Mouse (Mus musculus) mesoderm, embryonic 11.5 days (tissue): Measurements from ENCODE around the gene 4930550C14Rik.
A peak's percentile ranks its signal among the peaks of the same experiment; 100 is the strongest.

ENCODE experiments used
- DNase-seq: peaks from one replicate; pipeline ENCODE4 v3.0.0-alpha.2; 2012; ENCODE audit warnings: low read depth, low spot score

4930550C14Rik gene

DNA sequence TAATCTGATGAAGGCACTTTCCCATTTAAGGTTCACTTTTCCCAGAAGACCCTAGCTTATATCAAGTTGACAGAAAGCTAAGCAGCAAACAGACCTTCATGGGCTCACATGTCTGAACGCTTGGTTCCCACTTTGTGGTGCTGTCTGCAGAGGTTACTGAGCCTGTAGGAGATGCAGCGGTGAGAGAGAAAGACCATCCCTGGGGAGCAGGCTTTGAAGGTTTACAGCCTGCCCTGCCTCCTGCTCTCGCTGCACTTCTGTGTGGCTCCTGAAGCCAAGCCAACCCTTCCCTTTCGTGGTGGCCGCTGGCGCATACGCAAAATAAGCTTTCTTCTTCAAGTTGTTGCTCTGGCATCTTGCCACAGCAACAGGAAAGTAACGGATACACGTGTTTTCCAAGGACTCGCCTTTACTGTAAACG lies at the start of gene 4930550C14Rik:
Gene 4930550C14Rik, plus strand, starts transcription at position 35 of the 421 bp plus-strand sequence.
- peak; percentile 30 for DNase-seq

DNA sequence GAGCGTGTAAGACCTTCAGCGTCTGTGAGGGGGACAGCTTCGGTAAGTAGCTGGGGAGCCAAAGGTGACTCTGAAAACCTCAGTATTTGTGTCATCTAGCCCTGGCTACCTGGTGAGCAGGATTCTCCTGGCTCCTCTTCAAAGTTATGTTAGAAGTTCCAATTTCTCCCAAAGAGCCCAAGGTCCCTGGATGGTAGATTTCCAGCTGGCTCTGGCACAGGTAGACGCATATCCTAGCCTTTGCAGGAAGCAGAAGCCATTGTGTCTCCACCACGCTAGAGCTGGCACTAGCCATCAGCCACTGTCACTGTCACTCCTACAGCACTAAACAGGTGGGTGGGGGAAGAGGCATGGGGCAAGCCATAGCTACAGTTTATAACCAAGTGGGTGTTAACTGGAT lies 49.0 kb upstream of the 4930550C14Rik start:
- DNase-seq: no peak

DNA sequence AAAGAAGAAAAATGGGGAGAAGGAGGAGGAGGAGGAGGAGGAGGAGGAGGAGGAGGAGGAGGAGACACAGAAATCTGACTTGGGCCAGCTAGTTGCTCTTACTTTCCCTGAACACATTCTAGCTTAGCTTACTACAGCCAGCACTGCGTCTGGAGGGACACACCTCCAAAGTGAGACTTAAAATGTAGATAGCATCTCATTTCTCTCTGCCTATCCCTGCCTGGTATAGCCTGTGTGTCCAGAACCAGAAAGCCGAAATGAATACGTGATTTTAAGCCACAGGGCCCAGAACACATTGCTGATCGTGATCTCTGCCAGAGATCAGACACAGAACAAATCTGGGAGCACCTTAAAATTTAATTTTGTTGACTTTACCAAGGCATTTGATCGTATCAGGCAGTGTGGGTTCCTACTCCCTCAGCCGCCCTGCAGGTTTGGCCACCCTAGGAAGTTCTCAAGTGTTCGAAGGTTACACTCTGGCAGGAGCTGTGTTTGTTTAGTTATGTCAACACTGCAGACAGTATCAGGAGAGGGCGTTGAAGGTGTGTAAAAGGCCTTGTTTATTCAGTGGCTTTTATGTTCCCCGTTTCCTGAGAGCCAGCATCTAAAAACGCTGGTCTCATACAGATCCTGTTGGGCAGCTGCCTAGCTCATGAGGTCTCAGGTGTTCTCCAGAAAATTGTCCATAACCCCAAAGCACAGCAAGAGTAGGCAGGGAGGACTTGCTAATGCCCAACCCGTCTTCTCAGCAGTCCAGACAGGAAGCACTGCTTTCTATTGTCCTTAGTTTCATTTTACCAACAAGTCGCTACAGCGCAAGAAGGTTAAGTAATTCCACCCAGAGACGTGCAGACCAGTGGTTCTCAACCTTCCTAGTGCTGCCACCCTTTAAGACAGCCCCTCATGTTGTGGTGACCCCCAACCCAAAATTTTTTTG lies 45.6 kb upstream of the 4930550C14Rik start:
- DNase-seq: no peak

DNA sequence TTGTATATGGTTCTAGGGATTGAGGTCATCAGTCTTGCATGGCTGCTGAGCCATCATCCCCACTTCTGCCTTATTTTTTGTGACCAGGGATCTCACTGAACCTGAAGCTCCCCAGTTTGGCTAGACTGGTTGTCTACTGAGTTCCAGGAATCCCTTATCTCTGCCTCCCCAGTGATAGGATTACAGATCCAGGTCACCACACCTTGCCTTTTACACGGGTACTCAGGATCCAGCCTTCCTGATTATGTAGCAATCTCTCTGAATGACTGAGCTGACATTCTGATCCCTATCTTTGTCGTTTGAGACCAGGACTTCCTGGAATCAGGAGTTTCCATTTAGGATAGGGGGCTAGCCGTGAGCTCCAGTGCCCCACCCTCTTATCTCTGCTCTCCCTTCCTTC lies 30.8 kb upstream of the 4930550C14Rik start:
- DNase-seq: no peak

DNA sequence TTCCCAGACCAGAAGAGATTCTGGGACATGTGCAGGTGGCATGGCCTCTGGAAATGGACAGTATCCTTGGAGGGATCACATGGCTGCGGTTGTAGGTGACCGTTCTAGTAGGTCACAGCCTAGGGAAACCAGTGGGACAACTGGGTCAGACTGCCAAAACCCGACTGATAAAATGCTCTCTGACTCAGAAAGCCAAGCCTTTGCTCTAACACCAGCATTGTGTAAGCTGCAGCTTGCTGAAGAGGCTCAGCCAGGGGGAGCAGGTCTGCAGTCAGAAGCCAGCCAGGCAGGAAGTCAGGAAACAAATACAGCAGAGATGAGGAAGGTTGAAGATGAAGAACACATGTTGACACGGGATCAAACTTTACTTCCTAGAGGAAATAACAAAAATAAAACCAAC lies 26.2 kb upstream of the 4930550C14Rik start:
- no peak for DNase-seq

DNA sequence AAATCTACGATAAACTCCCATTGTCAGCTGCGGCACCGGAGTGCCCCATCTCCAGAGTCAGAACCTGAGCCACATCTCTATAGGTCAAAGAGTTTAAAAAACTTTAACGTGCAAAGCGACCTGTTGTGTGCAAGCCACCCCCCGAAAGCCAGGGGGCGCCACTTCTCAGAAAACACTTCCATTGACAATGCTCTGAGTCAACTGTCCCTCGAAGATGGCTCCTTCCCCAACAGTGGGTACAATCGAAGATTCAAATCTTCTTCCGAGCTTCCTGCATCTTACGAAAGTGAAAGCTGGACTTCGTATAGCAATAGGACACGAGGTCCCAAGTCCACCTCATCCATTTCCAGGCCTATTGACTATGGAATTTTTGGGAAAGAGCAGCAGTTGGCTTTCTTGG lies 25.3 kb upstream of the 4930550C14Rik start:
- DNase-seq: no peak

DNA sequence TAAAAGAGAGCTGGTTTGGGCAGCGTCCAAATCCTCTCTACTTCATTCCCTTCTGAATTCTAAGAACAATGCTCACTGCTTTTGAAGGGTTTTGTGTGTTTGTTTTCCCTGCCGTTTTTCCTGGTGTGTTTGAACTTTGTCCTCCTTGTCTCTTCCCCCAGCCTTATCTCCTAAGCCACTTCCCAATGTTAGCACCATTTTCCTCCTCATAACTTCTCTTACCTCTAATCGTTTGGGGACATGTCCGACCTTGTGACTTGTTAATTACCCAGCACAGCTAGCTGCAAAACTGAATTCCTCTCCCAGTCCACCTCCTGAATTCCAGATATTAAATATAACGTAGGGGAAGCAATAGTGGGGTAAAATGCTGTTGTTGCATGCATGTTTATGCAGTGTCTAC lies 24.5 kb upstream of the 4930550C14Rik start:
- DNase-seq: no peak

DNA sequence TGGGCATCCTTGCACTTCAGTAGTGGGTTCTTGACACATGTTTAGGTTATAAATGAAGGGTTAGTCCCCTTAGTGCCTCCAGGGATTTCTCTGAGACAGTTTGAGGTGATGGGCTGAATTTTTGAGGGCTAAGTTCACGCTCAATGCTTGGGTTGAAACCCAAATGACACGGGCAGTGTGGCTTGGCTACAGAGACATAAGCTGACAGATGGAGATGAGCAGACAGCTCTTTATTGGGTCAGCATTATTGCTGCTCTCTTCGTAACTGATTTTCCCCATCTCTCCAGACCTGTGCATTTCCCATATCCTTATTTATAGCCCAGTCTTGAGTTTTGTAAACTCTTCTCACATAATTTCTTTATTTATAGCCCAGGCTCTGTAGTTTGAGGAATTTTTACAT lies 24.0 kb upstream of the 4930550C14Rik start:
- DNase-seq: no peak

DNA sequence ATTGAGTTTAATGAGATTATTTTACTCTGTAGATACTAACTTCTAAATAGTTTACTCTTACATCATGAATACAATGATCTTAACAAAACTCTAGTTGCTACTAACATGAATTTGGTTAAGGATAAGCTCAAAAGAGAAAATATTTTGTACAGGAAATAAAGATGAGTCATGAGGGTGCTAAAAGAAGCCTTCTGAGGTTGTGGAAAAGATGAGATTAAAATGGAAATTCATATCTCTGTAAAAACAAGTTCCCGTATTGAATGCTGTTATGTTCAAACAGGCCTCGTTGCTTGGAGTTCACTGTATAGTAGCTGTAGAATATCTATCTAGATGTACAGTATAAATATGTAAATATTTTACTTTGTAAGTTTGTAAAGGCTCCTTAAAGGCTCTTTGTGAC lies 21.5 kb upstream of the 4930550C14Rik start:
- no peak for DNase-seq

DNA sequence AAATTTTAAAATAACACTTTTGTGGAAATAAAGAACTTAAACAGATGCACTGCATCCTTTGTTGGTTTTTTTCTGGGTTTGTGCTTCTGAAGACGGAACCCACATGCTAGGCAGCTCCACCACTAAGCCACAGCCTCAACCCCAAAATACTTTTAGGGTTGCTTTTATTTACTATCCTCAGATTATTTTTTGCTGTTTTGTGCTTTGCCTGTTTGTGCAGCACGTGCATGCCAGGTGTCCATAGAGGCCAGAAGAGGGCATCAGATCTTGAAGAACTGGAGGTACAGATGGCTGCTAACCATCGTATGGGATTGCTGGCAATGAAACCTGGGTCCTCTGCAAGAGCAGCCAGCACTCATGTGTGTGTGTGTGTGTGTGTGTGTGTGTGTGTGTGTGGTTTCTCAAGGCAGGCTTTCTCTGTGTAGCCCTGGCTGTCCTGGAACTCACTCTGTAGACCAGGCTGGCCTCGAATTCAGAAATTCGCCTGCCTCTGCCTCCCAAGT lies 21.0 kb upstream of the 4930550C14Rik start:
- no peak for DNase-seq

DNA sequence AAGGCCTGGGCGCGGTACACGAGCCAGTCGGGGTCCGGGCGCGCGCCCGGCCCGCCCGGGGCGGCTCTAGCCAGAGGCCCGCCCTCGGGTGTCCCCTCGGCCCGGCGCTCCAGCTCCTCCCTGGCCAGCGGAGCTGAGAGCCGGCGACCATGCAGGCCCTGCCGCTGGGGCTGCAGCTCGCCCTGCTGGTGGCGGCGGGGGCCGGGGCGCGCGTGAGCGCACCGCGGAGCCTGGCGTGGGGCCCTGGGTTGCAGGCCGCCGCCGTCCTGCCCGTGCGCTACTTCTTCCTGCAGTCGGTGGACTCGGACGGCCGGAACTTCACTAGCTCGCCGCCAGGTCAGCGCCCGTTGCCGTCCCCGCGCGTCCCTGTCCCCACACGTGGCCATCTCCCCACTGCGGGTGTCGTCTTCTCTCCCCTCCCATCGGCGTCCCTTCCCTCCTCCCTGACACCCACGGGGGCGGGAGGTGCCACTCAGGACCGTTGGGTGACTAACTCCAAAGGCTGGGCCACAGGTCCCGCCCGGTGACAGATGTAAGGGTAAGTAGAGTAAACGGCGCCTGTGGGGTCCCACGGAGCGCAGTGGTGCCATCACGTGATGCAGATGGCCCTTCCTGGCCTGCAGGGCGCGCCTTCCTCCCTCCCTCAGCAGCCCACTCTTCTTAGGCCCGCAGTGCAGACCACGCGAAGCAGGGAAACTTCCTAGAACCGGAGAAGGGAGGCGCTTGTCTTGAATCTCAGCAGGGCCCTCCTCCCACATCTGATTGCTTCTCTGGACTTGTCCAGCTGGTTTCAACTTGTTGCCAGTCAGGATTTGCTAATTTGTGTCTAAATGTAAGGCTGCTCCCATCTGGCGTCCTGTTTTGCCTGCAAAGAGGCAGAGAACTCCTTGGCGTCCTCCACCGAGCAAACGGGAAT lies 17.9 kb upstream of the 4930550C14Rik start, which contains the start of gene Kdelc2:
Gene Kdelc2, plus strand, starts transcription at position 75 of the 916 bp plus-strand sequence.
- DNase-seq: peak; percentile 88

DNA sequence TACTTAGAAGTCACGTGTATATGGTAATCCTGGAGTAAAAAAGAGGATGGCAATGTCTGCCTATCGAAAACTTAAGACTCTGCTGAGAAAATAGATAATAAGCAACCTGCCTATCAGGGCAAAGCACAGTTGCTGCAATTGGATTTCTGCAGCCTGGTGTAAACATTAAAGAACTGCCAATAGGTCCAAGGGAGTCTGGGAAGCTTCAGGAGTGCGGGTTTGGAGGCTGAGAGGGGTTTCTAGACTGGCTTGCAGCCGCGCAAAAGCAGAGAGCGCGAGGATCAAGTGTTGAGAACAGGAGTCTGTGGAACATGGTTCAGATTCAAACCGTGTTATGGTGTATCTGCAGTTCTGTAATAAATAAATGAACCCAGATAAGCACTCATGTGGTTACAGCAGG lies 17.3 kb upstream of the 4930550C14Rik start:
- DNase-seq: no peak

DNA sequence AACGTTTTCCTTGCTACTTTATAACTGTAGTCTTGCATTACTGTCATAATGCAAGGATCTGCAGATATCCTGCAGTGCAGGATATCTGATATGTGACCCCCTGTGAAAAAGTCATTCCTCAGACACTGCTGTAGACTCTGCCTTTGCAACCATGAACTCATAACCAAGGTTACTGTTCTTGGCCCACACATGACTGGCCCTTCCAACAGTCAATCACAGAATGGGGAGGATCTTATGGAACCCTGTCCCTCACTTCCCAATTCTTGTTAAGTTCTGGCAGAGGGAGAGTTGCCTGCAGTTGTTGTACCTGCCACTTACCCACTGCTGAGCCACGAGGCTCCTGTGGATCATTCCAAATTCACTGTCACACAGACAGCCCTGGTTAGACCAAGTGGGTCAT lies 14.7 kb upstream of the 4930550C14Rik start:
- DNase-seq: no peak

DNA sequence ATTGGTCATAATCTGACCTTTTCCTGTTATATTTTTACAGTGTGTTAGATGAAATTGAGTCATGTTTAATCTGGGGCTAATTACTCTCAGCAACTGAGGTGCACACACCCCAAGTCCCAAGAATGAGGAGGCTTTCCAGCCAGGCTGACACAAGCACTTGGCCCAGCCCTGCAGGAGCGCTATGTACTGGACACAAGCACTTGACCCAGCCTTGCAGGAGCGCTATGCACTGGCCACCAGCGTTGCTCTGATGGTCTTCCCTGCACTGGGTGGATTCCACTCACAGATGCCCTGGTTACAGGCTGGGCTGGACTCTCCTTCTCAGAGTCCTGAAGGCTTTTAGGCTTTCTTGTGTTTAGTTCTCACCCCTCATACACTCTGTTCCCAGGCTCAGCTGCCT lies 13.0 kb upstream of the 4930550C14Rik start:
- no peak for DNase-seq

DNA sequence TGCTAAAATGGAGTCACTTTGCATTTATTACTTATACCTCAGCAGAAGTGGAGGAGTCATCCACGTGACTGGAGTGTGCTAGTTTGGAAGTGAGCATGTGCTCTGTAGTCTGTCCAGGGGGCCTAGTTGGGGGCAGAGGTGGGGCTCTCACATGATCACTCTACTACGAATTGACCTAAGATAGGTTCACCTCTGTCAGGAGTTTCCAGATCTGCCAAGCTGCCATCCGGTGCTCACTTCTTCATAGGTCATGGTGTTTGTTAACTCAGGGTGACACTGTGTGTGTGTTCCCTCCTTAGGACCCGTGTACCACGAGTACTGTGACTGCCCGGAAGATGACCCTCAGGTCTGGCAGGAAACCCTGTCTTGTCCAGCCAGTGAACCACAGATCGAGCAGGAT lies 12.0 kb upstream of the 4930550C14Rik start:
- DNase-seq: no peak

DNA sequence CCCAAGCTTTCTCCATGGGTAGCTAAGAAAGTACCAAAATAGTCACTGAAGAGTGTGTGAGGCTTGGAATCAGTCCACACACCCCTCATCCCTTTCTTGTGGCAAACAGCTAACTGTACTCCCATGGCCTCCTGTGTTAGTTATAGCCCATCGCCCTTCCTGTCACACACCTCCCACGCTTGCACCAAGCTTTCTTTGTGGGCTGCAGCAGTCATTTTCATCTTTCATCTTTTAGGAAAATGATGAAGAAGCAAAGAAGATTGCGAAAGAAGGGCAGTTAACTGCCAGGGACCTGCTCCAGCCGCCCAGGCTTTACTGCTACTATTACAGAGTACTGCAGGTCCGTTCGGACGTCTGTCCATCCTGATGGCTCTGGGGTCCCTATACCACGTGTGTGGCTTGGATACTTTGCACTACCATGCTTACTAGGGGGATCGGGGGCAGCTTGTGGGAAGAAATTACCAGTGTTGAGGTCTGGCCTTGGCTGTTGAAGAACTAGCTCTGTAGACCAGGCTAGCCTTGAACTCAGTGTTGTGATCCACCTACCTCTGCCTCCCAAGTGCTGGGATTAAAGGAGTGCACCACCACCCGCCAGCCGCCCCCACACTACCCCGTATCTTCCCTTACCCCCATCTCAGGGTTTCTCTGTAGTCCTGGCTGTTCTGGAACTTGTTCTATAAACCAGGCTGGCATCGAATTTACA lies 4.3 kb upstream of the 4930550C14Rik start:
- no peak for DNase-seq

DNA sequence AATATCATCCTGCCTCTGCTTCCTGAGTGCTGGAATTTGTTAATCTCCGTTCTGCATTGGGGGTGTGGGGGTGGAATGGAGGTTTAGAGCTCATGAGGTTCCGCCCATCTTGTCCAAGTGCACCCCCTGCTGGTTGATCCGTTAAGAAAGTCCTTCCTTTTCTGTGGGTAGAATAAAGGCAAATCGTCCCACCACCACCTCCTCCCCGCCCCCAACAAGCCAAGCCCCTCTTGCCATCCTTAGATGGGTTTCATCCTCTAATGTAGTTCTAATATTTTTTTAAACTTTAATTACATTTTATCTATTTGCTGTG lies 3.8 kb upstream of the 4930550C14Rik start:
- peak; percentile 67 for DNase-seq

DNA sequence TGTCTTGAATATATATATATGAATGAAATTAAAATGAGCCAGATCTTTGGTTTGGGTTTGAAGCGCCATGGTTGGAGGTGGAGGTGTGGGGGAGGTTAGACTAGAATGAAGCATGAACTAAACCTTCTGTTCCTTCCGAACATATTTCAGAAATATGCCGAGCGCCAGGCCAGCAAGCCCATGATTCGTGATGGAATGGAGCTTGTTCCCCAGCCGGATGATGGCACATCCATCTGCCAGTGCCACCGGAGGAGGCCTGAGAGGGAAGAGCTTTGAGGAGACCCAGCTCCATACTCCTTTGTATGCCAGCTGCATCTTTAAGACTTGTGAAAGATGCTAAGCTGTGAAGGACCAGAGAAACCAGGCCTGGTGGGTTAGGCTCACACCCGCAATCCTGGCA lies 2.6 kb upstream of the 4930550C14Rik start:
- no peak for DNase-seq

DNA sequence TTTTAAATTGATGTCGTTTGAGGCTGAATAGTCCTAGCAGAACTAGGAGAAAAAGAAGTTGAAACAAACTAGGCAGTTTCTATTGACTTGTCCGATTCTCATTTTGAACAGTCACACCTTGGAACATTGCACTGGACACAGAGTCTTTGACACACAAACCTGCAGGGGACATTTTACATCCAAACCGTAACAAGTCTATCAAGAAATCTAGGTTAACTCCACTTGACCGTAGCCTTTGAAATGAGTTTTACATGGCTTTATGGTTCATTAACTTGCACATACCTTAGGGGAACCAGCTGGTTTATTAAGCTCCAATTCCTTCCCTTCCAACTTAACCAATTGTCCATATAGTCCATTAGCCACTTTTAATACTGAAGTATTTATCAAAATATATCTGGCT lies 1.4 kb upstream of the 4930550C14Rik start:
- DNase-seq: no peak

DNA sequence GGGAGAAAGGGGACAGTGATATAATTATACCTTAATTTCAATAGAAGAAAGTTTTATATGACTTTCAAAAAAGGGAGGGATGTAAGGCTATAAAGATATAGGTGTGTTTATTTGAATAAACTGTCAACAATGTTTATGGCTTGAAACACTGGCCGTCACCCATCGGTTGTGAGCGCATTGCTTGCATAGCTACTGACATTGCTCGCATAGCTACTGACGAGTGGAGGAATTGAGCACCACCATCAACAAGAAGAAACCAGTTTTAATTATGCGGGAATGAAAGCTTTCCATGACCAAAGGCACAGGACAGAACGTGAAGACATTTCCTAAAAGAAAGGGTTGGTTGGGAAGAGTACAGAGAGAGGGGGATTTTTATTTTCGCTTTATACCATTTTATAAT lies 979 bp upstream of the 4930550C14Rik start:
- no peak for DNase-seq

DNA sequence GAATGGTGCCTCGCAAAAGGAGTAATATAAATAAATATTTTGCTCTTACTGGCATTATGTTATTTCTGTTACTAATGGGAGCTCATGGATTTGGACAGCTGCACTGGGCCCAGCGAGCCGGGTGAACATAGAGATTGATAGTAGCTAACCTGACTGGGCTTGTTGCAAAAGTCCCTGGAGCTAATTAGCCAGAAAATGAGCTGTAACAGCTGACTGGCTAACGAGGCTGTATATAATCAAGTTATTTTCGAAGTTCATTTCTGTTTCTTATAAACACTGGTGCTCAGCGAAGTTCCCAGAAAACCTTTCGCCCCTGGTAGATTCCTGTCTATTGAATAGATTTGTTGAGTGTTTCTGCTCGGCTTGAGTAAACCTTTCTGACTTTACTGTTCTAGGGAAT lies 866 bp downstream of the 4930550C14Rik start:
- no peak for DNase-seq
